ENCODE assay signal across 8 mouse cellular contexts in the genomic region with DNA sequence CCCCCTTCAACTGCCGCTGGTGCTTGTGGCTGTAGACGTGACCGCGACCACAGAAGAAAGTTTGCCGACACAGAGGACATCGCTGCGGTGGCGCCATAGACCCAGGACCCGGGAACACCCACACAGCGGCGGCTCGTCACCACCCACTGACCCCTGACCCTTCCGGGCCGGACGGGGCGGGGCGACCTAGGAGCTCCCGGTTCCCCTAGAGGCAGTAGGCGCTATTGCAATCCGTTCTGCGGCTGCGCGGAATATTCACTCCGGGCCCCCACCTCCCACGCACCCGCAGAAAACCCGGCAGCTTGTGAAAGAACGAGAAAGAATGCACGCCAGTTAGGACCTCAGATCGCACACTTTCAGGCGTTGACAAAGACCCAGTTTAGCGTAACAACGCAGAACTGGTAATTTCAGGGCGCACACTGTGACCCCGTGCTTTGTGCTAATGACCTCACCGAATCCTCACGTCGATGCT. TPM values are rescaled to one million over a fixed set of nuclear protein-coding genes. Genes with fewer than 3 reads are reported as not detected.
DNase-seq lines count a peak whose midpoint lies in the region; ATAC-seq lines count a peak whose summit lies in the region.

No protein-coding gene starts in this region.

- H3K9ac ChIP-seq in embryonic facial prominence, embryonic 11.5 days (replicated peaks; ENCODE audit: low read length) = peak overlapping the region; percentile 74
- H3K9ac ChIP-seq in midbrain, embryonic 11.5 days (ENCODE audit: low read length) = peak overlapping the region; percentile 80

- no peaks in the 10 kb centered on the region for H3K4me1 ChIP-seq in embryonic facial prominence, embryonic 11.5 days (ENCODE audit: control insufficient read depth, insufficient read depth, low read length)
- peaks cover 8% of the 10 kb centered on the region for H3K4me1 ChIP-seq in midbrain, embryonic 11.5 days (ENCODE audit: control insufficient read depth, insufficient read depth, low read length)

- peak overlapping the region; percentile 48; the same call in 1 of the 2 replicates for H3K27ac ChIP-seq in embryonic facial prominence, embryonic 11.5 days (replicated peaks; ENCODE audit: low read depth, low read length)
- peak overlapping the region; percentile 50 for H3K27ac ChIP-seq in midbrain, embryonic 11.5 days (ENCODE audit: low read depth, low read length)

- H3K36me3 ChIP-seq in embryonic facial prominence, embryonic 11.5 days (replicated peaks; ENCODE audit: control insufficient read depth, insufficient read depth, low read depth, low read length) = no peaks in the 10 kb centered on the region; the same call in 1 of the 2 replicates
- peaks cover 3% of the 10 kb centered on the region; the same call in 1 of the 2 replicates for H3K36me3 ChIP-seq in midbrain, embryonic 11.5 days (ENCODE audit: control insufficient read depth, insufficient read depth, low read length)

- H3K4me3 ChIP-seq in embryonic facial prominence, embryonic 11.5 days (ENCODE audit: low read depth, low read length) = peak overlapping the region; percentile 84
- peak overlapping the region; percentile 77 for H3K4me3 ChIP-seq in midbrain, embryonic 11.5 days (ENCODE audit: low read depth, low read length)

- peak; percentile 73 for ATAC-seq in embryonic facial prominence, embryonic 11.5 days (replicated peaks; ENCODE audit: insufficient number of reproducible peaks, low FRiP score, low TSS enrichment, low read depth)
- ATAC-seq in midbrain, embryonic 11.5 days (ENCODE audit: low FRiP score) = peak; percentile 95

- DNase-seq in adrenal gland, postnatal 25 days = peak; percentile 97
- DNase-seq in embryonic facial prominence, embryonic 11.5 days (ENCODE audit: low spot score) = peak; percentile 96
- DNase-seq in heart, adult 11 months = peak; percentile 99
- peak; percentile 93 for DNase-seq in kidney, adult 11 months
- peak; percentile 94 for DNase-seq in left cerebral cortex, postnatal 4 days
- DNase-seq in midbrain, embryonic 11.5 days (ENCODE audit: low spot score, missing footprints) = peak; percentile 100
- DNase-seq in right cerebral cortex, postnatal 4 days = peak; percentile 96
- DNase-seq in yolk sac, embryonic 10.5 days (ENCODE audit: low spot score) = peak; percentile 90

- WGBS in embryonic facial prominence, embryonic 11.5 days = 1% methylated on average over 38 of the region's 38 CpGs
- WGBS in midbrain, embryonic 11.5 days = under 1% methylated on average over 38 of the region's 38 CpGs

- H3K4me2 ChIP-seq in embryonic facial prominence, embryonic 11.5 days (ENCODE audit: low read depth, low read length) = peak overlapping the region; percentile 93
- peak overlapping the region; percentile 67 for H3K4me2 ChIP-seq in midbrain, embryonic 11.5 days

- no peaks in the 10 kb centered on the region for H3K9me3 ChIP-seq in embryonic facial prominence, embryonic 11.5 days (replicated peaks; ENCODE audit: control insufficient read depth, low read length)
- no peaks in the 10 kb centered on the region for H3K9me3 ChIP-seq in midbrain, embryonic 11.5 days (ENCODE audit: control insufficient read depth, low read length)

- intact Hi-C loops in left cerebral cortex, postnatal 4 days (cut with DNase I) = no loop called here

- H3K27me3 ChIP-seq in embryonic facial prominence, embryonic 11.5 days (ENCODE audit: control insufficient read depth, insufficient read depth, low read length) = no peaks in the 10 kb centered on the region
- no peaks in the 10 kb centered on the region for H3K27me3 ChIP-seq in midbrain, embryonic 11.5 days (ENCODE audit: control insufficient read depth, insufficient read depth, low read length)

RNA-seq across cellular contexts. Expression of a gene that starts 0.4 kb away (rescaled TPM):
- 20.4 and 21.9 TPM in 2 replicates for total RNA-seq in adrenal gland, postnatal 25 days (2021)
- 20.3 and 27.6 TPM in 2 replicates for polyA plus RNA-seq in embryonic facial prominence, embryonic 11.5 days (2014; fragmentation: Nextera tagmentation; extraction: Ambion mirVana)
- 10 to 100 TPM; 21.6 to 23.4 TPM for total RNA-seq in left cerebral cortex, postnatal 4 days (2021)
- polyA plus RNA-seq in midbrain, embryonic 11.5 days (2014; fragmentation: Nextera tagmentation; extraction: Ambion mirVana) = 24.2 and 31.9 TPM in 2 replicates

RNA-seq across cellular contexts. Expression of a gene that starts 10.5 kb away (rescaled TPM):
- 89.7 and 92.0 TPM in 2 replicates for total RNA-seq in adrenal gland, postnatal 25 days (2021)
- 166 and 175 TPM in 2 replicates for polyA plus RNA-seq in embryonic facial prominence, embryonic 11.5 days (2014; fragmentation: Nextera tagmentation; extraction: Ambion mirVana)
- 100 to 1,000 TPM; 126 to 129 TPM for total RNA-seq in left cerebral cortex, postnatal 4 days (2021)
- polyA plus RNA-seq in midbrain, embryonic 11.5 days (2014; fragmentation: Nextera tagmentation; extraction: Ambion mirVana) = 225 and 239 TPM in 2 replicates

RNA-seq across cellular contexts. Expression of a gene that starts 11.0 kb away (rescaled TPM):
- total RNA-seq in adrenal gland, postnatal 25 days (2021) = 1,083 and 1,176 TPM in 2 replicates
- 2,044 and 2,103 TPM in 2 replicates for polyA plus RNA-seq in embryonic facial prominence, embryonic 11.5 days (2014; fragmentation: Nextera tagmentation; extraction: Ambion mirVana)
- total RNA-seq in left cerebral cortex, postnatal 4 days (2021) = 1,000 to 10,000 TPM in 1 of 2 experiments, 100 to 1,000 TPM in 1; 978 to 1,068 TPM
- 1,710 and 1,826 TPM in 2 replicates for polyA plus RNA-seq in midbrain, embryonic 11.5 days (2014; fragmentation: Nextera tagmentation; extraction: Ambion mirVana)

RNA-seq across cellular contexts. Expression of a gene that starts 21.3 kb away (rescaled TPM):
- total RNA-seq in adrenal gland, postnatal 25 days (2021) = 21.4 and 27.1 TPM in 2 replicates
- polyA plus RNA-seq in embryonic facial prominence, embryonic 11.5 days (2014; fragmentation: Nextera tagmentation; extraction: Ambion mirVana) = 10.8 and 15.5 TPM in 2 replicates
- 10 to 100 TPM; 41.5 to 44.9 TPM for total RNA-seq in left cerebral cortex, postnatal 4 days (2021)
- polyA plus RNA-seq in midbrain, embryonic 11.5 days (2014; fragmentation: Nextera tagmentation; extraction: Ambion mirVana) = 20.8 and 21.1 TPM in 2 replicates

RNA-seq across cellular contexts. Expression of a gene that starts 23.0 kb away (rescaled TPM):
- total RNA-seq in adrenal gland, postnatal 25 days (2021) = not detected in 2 replicates
- not detected in 2 replicates for polyA plus RNA-seq in embryonic facial prominence, embryonic 11.5 days (2014; fragmentation: Nextera tagmentation; extraction: Ambion mirVana)
- not detected for total RNA-seq in left cerebral cortex, postnatal 4 days (2021)
- not detected in 2 replicates for polyA plus RNA-seq in midbrain, embryonic 11.5 days (2014; fragmentation: Nextera tagmentation; extraction: Ambion mirVana)

Comparison
In these comparisons a context has a peak if more than half of its experiments do, and no peak if none do; other contexts are left out.
1. Peak in every context shown above with its lines: DNase-seq, ATAC-seq, H3K4me3 ChIP-seq and H3K27ac ChIP-seq.